Mouse (Mus musculus): Measurements from ENCODE around the gene Stt3b. TPM values are rescaled to one million over a fixed set of nuclear protein-coding genes. Genes with fewer than 3 reads are reported as not detected.
A peak's percentile ranks its signal among the peaks of the same experiment; 100 is the strongest.

Stt3b gene
- polyA plus RNA-seq, 1 experiment from 2014 or later, result 104 TPM

DNA sequence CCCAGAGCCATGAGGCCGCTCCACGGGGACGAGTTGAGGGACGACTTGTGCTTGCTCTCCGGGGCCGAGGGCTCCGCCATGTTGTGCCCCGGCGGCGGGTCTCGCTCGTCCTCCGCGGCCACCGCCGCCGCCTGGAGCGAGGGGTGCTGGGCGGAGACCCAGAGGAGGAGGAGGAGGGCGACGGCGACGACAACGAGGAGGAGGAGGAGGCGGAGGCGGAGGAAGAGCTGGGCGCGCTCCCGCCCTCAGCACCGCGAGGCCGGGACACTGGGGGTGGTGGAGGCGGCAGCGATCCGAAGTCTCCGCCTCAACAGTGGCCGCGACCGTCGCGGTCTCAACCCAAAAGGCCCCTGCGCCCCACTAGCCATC is 260 bp downstream of the Stt3b start:
- WGBS, result under 1% methylated on average over 39 of the region's 42 CpGs
- Histone ChIP-seq H3K4me2 (ENCODE audit: low read depth, low read length, severe bottlenecking) (peak overlapping the region; percentile 41), H3K27ac (ENCODE audit: low read depth, low read length) (peak overlapping the region; percentile 95), H3K4me3 (ENCODE audit: low read depth, low read length) (peak overlapping the region; percentile 98), H3K9me3 (ENCODE audit: control insufficient read depth, low read length) (no peaks in the 10 kb centered on the region), H3K36me3 (ENCODE audit: control insufficient read depth, insufficient read depth, low read length) (no peaks in the 10 kb centered on the region), H3K27me3 (ENCODE audit: control insufficient read depth, insufficient read depth, low read length) (no peaks in the 10 kb centered on the region), H3K9ac (ENCODE audit: low read length) (peak overlapping the region; percentile 98), H3K4me1 (replicated peaks; ENCODE audit: control insufficient read depth, insufficient read depth, low read length) (peaks cover 7% of the 10 kb centered on the region; the same call in 1 of the 2 replicates)
- DNase-seq (ENCODE audit: low spot score) (no peak), ATAC-seq (replicated peaks; ENCODE audit: low FRiP score) (peak; percentile 79)

DNA sequence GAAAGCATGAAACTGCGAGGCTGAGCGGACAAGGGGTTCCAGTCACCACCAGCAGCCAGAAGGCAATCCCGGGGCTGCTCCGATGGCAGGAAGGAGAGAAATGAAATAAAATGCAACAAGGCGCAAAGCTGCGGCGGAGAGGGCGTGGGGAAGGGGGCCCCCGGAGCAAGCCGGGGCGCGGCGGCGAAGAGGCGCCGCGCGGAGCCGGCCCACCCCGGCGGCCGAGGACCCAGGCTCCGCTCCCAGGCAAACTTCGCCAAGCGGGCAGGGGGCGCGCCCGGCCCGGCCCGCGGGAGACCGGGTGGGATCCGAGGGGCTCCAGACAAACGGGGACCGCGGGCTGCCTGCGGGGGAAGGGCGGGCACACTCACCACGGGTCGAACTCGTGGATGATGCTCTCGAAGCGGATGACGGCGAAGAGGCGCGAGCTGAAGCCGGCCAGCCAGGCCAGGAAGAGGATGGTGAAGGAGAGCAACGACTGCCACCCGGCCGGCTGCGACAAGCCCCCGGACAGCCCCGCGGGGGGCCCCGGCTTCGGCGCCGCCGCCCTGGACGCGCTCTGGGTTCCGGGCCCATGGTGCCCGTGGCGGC is 745 bp downstream of the Stt3b start:
- no peaks in the 10 kb centered on the region for H3K27me3 ChIP-seq (ENCODE audit: control insufficient read depth, insufficient read depth, low read length)
- peaks cover 7% of the 10 kb centered on the region; the same call in 1 of the 2 replicates for H3K4me1 ChIP-seq (replicated peaks; ENCODE audit: control insufficient read depth, insufficient read depth, low read length)
- no peaks in the 10 kb centered on the region for H3K36me3 ChIP-seq (ENCODE audit: control insufficient read depth, insufficient read depth, low read length)
- peak overlapping the region; percentile 98 for H3K4me3 ChIP-seq (ENCODE audit: low read depth, low read length)
- WGBS, result under 1% methylated on average over 51 of the region's 65 CpGs
- H3K9me3 ChIP-seq (ENCODE audit: control insufficient read depth, low read length), result no peaks in the 10 kb centered on the region
- ATAC-seq (replicated peaks; ENCODE audit: low FRiP score), result peak; percentile 4
- peak overlapping the region; percentile 95 for H3K27ac ChIP-seq (ENCODE audit: low read depth, low read length)
- peak overlapping the region; percentile 98 for H3K9ac ChIP-seq (ENCODE audit: low read length)
- no peak for DNase-seq (ENCODE audit: low spot score)
- peak overlapping the region; percentile 41 for H3K4me2 ChIP-seq (ENCODE audit: low read depth, low read length, severe bottlenecking)

GRCm38 (mm10) chr9:115308941-115309380 is 1.3 kb downstream of the Stt3b start:
- peaks cover 7% of the 10 kb centered on the region; the same call in 1 of the 2 replicates for H3K4me1 ChIP-seq (replicated peaks; ENCODE audit: control insufficient read depth, insufficient read depth, low read length)
- ATAC-seq (replicated peaks; ENCODE audit: low FRiP score) (no peak), DNase-seq (ENCODE audit: low spot score) (no peak)
- WGBS, result 0% methylated on average over 18 of the region's 18 CpGs
- peak overlapping the region; percentile 41 for H3K4me2 ChIP-seq (ENCODE audit: low read depth, low read length, severe bottlenecking)
- no peaks in the 10 kb centered on the region for H3K27me3 ChIP-seq (ENCODE audit: control insufficient read depth, insufficient read depth, low read length)
- peak overlapping the region; percentile 95 for H3K27ac ChIP-seq (ENCODE audit: low read depth, low read length)
- peak overlapping the region; percentile 98 for H3K9ac ChIP-seq (ENCODE audit: low read length)
- H3K36me3 ChIP-seq (ENCODE audit: control insufficient read depth, insufficient read depth, low read length), result no peaks in the 10 kb centered on the region
- H3K9me3 ChIP-seq (ENCODE audit: control insufficient read depth, low read length), result no peaks in the 10 kb centered on the region
- peak overlapping the region; percentile 98 for H3K4me3 ChIP-seq (ENCODE audit: low read depth, low read length)

DNA sequence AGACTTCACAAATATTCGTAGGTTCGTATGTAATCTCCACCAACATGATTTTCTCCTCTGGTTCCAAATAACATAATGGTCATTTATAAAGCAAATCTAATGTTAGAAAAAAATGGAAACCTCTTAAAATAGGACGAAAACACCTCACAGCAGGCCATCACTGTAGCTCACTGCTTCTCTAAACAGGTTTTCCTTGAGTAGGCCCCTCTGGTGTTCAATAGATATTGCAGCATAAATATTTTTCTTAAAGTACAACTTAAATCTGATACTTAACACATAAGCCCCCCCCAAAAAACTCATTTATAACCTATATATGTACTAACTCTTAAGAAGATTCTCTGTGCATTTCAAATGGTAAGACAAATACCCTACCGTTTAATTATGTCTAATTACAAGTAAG is 1.8 kb downstream of the Stt3b start:
- Histone ChIP-seq H3K4me3 (ENCODE audit: low read depth, low read length) (peak overlapping the region; percentile 98), H3K4me2 (ENCODE audit: low read depth, low read length, severe bottlenecking) (peak overlapping the region; percentile 41), H3K27me3 (ENCODE audit: control insufficient read depth, insufficient read depth, low read length) (no peaks in the 10 kb centered on the region), H3K27ac (ENCODE audit: low read depth, low read length) (no peak overlapping the region), H3K36me3 (ENCODE audit: control insufficient read depth, insufficient read depth, low read length) (no peaks in the 10 kb centered on the region), H3K9ac (ENCODE audit: low read length) (peak overlapping the region; percentile 98), H3K9me3 (ENCODE audit: control insufficient read depth, low read length) (no peaks in the 10 kb centered on the region), H3K4me1 (replicated peaks; ENCODE audit: control insufficient read depth, insufficient read depth, low read length) (peaks cover 7% of the 10 kb centered on the region; the same call in 1 of the 2 replicates)
- ATAC-seq (replicated peaks; ENCODE audit: low FRiP score) (no peak), DNase-seq (ENCODE audit: low spot score) (no peak)
- WGBS, result 14% methylated on average over 4 of the region's 4 CpGs

GRCm38 (mm10) chr9:115306202-115306601 is 4.0 kb downstream of the Stt3b start:
- Histone ChIP-seq H3K4me2 (ENCODE audit: low read depth, low read length, severe bottlenecking) (peak overlapping the region; percentile 41), H3K27ac (ENCODE audit: low read depth, low read length) (no peak overlapping the region), H3K9ac (ENCODE audit: low read length) (no peak overlapping the region), H3K36me3 (ENCODE audit: control insufficient read depth, insufficient read depth, low read length) (no peaks in the 10 kb centered on the region), H3K27me3 (ENCODE audit: control insufficient read depth, insufficient read depth, low read length) (no peaks in the 10 kb centered on the region), H3K9me3 (ENCODE audit: control insufficient read depth, low read length) (no peaks in the 10 kb centered on the region), H3K4me3 (ENCODE audit: low read depth, low read length) (0 out of 2 replicates have a peak overlapping the region, but pooled peaks have one; percentile 98), H3K4me1 (replicated peaks; ENCODE audit: control insufficient read depth, insufficient read depth, low read length) (peaks cover 12% of the 10 kb centered on the region)
- ATAC-seq (replicated peaks; ENCODE audit: low FRiP score), result no peak
- 50% methylated on average over 6 of the region's 6 CpGs for WGBS
- no peak for DNase-seq (ENCODE audit: low spot score)

DNA sequence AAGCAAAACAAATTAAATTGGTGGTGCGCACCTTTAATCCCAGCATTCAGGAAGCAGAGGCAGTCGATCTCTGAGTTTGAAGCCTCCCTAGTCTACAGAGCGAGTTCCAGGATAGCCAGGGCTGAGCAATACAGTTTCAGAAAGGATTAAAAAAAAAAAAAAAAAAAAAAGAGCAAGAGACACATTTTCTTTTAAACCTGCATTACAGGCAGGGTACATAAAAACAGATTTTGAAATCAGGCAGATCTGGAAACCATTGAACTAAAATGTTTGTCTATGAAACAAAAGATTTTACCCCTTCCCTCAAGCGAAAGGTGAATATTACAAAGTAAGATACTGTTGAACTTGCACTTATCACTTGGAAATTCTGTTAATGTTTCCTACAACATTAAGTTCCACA is 6.1 kb downstream of the Stt3b start:
- ATAC-seq (replicated peaks; ENCODE audit: low FRiP score) (no peak), DNase-seq (ENCODE audit: low spot score) (no peak)
- H3K27ac ChIP-seq (ENCODE audit: low read depth, low read length), result no peak overlapping the region
- no peak overlapping the region for H3K9ac ChIP-seq (ENCODE audit: low read length)
- no peak overlapping the region for H3K4me2 ChIP-seq (ENCODE audit: low read depth, low read length, severe bottlenecking)
- H3K27me3 ChIP-seq (ENCODE audit: control insufficient read depth, insufficient read depth, low read length), result no peaks in the 10 kb centered on the region
- H3K9me3 ChIP-seq (ENCODE audit: control insufficient read depth, low read length), result no peaks in the 10 kb centered on the region
- peaks cover 12% of the 10 kb centered on the region for H3K4me1 ChIP-seq (replicated peaks; ENCODE audit: control insufficient read depth, insufficient read depth, low read length)
- 55% methylated on average over 4 of the region's 4 CpGs for WGBS
- H3K4me3 ChIP-seq (ENCODE audit: low read depth, low read length), result no peak overlapping the region
- no peaks in the 10 kb centered on the region for H3K36me3 ChIP-seq (ENCODE audit: control insufficient read depth, insufficient read depth, low read length)

DNA sequence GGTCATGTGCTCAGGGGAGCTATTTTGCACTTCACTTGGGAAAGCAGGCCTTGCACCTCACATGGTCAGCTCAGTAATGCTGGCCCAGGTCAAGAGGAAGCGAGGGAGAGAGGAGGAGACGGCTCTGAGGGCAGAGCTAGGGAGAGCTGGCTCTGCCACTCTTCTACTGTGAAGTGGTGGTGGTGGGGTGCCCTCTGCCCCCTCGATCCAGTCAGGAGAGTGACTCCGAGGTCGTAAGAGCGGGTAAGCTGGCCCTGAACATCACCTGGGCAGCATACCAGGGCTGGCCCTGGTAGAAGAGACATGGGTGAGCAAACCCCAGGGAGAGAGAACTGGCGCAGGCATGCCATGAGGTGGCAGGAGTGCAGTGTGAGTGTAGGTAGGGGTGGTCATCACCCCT is 8.6 kb downstream of the Stt3b start:
- peaks cover 8% of the 10 kb centered on the region for H3K4me1 ChIP-seq (replicated peaks; ENCODE audit: control insufficient read depth, insufficient read depth, low read length)
- H3K4me2 ChIP-seq (ENCODE audit: low read depth, low read length, severe bottlenecking), result no peak overlapping the region
- H3K4me3 ChIP-seq (ENCODE audit: low read depth, low read length), result no peak overlapping the region
- no peak overlapping the region for H3K27ac ChIP-seq (ENCODE audit: low read depth, low read length)
- ATAC-seq (replicated peaks; ENCODE audit: low FRiP score), result 0 out of 2 replicates have a peak, but pooled peaks have one; percentile 21
- no peak overlapping the region for H3K9ac ChIP-seq (ENCODE audit: low read length)
- DNase-seq (ENCODE audit: low spot score), result no peak
- no peaks in the 10 kb centered on the region for H3K27me3 ChIP-seq (ENCODE audit: control insufficient read depth, insufficient read depth, low read length)
- H3K9me3 ChIP-seq (ENCODE audit: control insufficient read depth, low read length), result no peaks in the 10 kb centered on the region
- WGBS, result 91% methylated on average over 7 of the region's 7 CpGs
- H3K36me3 ChIP-seq (ENCODE audit: control insufficient read depth, insufficient read depth, low read length), result no peaks in the 10 kb centered on the region

- 88% methylated on average over 6 of the region's 6 CpGs for WGBS
- DNase-seq (ENCODE audit: low spot score) (no peak), ATAC-seq (replicated peaks; ENCODE audit: low FRiP score) (no peak)
- Histone ChIP-seq H3K27ac (ENCODE audit: low read depth, low read length) (no peak overlapping the region), H3K27me3 (ENCODE audit: control insufficient read depth, insufficient read depth, low read length) (no peaks in the 10 kb centered on the region), H3K4me1 (replicated peaks; ENCODE audit: control insufficient read depth, insufficient read depth, low read length) (peaks cover 5% of the 10 kb centered on the region), H3K36me3 (ENCODE audit: control insufficient read depth, insufficient read depth, low read length) (no peaks in the 10 kb centered on the region), H3K4me2 (ENCODE audit: low read depth, low read length, severe bottlenecking) (no peak overlapping the region), H3K9me3 (ENCODE audit: control insufficient read depth, low read length) (no peaks in the 10 kb centered on the region), H3K4me3 (ENCODE audit: low read depth, low read length) (no peak overlapping the region), H3K9ac (ENCODE audit: low read length) (no peak overlapping the region)
Observed at GRCm38 (mm10) chr9:115301002-115301579, 9.1 kb downstream of the Stt3b start.

- H3K4me3 ChIP-seq (ENCODE audit: low read depth, low read length), result no peak overlapping the region
- DNase-seq (ENCODE audit: low spot score), result no peak
- H3K9ac ChIP-seq (ENCODE audit: low read length), result no peak overlapping the region
- H3K36me3 ChIP-seq (ENCODE audit: control insufficient read depth, insufficient read depth, low read length), result no peaks in the 10 kb centered on the region
- H3K9me3 ChIP-seq (ENCODE audit: control insufficient read depth, low read length), result no peaks in the 10 kb centered on the region
- no peak overlapping the region for H3K4me2 ChIP-seq (ENCODE audit: low read depth, low read length, severe bottlenecking)
- no peaks in the 10 kb centered on the region for H3K27me3 ChIP-seq (ENCODE audit: control insufficient read depth, insufficient read depth, low read length)
- ATAC-seq (replicated peaks; ENCODE audit: low FRiP score), result no peak
- no peak overlapping the region for H3K27ac ChIP-seq (ENCODE audit: low read depth, low read length)
- H3K4me1 ChIP-seq (replicated peaks; ENCODE audit: control insufficient read depth, insufficient read depth, low read length), result peaks cover 5% of the 10 kb centered on the region
- WGBS, result 87% methylated on average over 7 of the region's 7 CpGs
Observed at GRCm38 (mm10) chr9:115296738-115297137, 13.5 kb downstream of the Stt3b start.

All from forebrain, embryonic 11.5 days (tissue).